9 mouse cellular contexts compared by ENCODE assay signal in the genomic region with DNA sequence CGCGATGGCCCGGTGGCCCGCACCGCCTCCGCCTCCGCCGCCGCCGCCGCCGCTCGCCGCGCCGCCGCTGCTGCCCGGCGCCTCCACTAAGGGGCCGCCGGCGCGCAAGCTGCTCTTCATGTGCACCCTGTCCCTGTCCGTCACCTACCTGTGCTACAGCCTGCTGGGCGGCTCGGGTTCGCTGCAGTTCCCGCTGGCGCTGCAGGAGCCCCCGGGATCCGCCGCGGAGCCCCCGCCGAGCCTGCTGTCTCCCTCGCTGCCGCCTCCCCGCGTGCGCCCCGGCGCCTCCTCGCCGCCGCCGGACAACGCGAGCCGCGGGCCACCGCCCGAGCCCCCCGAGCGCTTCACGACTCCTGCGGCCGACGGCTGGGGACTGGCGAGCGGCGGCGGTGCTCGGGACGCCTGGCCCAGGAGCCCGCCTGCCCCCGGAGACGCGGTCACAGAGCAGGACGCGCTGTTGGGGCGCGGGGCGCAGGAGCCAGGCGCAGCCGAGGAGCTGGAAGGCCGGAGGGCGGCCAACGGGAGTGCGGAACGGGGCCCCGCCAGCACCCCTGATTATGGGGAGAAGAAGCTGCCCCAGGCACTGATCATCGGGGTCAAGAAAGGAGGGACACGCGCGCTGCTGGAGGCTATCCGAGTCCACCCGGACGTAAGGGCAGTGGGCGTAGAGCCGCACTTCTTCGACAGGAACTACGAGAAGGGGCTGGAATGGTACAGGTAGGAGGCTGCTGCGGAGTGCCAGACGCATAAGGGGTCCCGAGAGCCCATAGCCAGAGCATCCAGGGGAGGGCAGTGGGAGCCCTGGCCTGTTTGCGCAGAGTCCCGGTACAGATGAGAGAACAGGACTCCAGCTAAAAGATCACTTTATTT. TPM values are rescaled to one million over a fixed set of nuclear protein-coding genes. Genes with fewer than 3 reads are reported as not detected.
A peak's percentile ranks its signal among the peaks of the same experiment; 100 is the strongest.
DNase-seq lines count a peak whose midpoint lies in the region; ATAC-seq and TF ChIP-seq lines count a peak whose summit lies in the region.
"Had no signal": no experiment of that assay in that cellular context is flagged by ENCODE, and none has a peak within 500 bp of the region (broad histone marks: within the 10 kb centered on the region; RNA-seq: fewer than 3 reads in every experiment).

No protein-coding gene starts in this region.

- peak overlapping the region; percentile 37; the same call in 1 of the 2 replicates for H3K9ac ChIP-seq in kidney, embryonic 14.5 days (ENCODE audit: low read depth, low read length)
- H3K9ac ChIP-seq in forebrain, postnatal 0 days: peak overlapping the region; percentile 57

- H3K4me3 ChIP-seq in kidney, embryonic 14.5 days (ENCODE audit: low read length): peak overlapping the region; percentile 62
- H3K4me3 ChIP-seq in cortical plate, adult 2 months (ENCODE audit: insufficient read depth, low read length): peak overlapping the region; percentile 57
- H3K4me3 ChIP-seq in forebrain, postnatal 0 days (ENCODE audit: low read depth, low read length): peak overlapping the region; percentile 69
- peak overlapping the region; percentile 76 for H3K4me3 ChIP-seq in midbrain, embryonic 10.5 days

- ATAC-seq in kidney, embryonic 14.5 days (ENCODE audit: low FRiP score, low TSS enrichment): 0 out of 2 replicates have a peak, but pooled peaks have one; percentile 69
- peak; percentile 36; the same call in 1 of the 2 replicates for ATAC-seq in forebrain, postnatal 0 days

- no peak overlapping the region for H3K27ac ChIP-seq in kidney, embryonic 14.5 days (ENCODE audit: low read depth, low read length)
- H3K27ac ChIP-seq in cortical plate, adult 2 months (ENCODE audit: insufficient read depth, low read length): peak overlapping the region; percentile 81; the same call in 1 of the 2 replicates
- H3K27ac ChIP-seq in forebrain, postnatal 0 days (ENCODE audit: low read depth, low read length): peak overlapping the region; percentile 57
- no peak overlapping the region for H3K27ac ChIP-seq in midbrain, embryonic 10.5 days (replicated peaks)

- H3K4me2 ChIP-seq in kidney, embryonic 14.5 days (replicated peaks; ENCODE audit: low read depth, low read length): peak overlapping the region; percentile 100
- H3K4me2 ChIP-seq in forebrain, postnatal 0 days (ENCODE audit: low read depth): peak overlapping the region; percentile 90

- peaks cover 74% of the 10 kb centered on the region for H3K27me3 ChIP-seq in kidney, embryonic 14.5 days (ENCODE audit: control insufficient read depth, insufficient read depth, low read length)
- H3K27me3 ChIP-seq in forebrain, postnatal 0 days (ENCODE audit: insufficient read depth, low read length): peaks cover 26% of the 10 kb centered on the region
- peaks cover 89% of the 10 kb centered on the region for H3K27me3 ChIP-seq in midbrain, embryonic 10.5 days (ENCODE audit: low read depth, poor library complexity, severe bottlenecking)

- H3K4me1 ChIP-seq in kidney, embryonic 14.5 days (ENCODE audit: control insufficient read depth, insufficient read depth, low read length): 0 out of 2 replicates have a peak, but pooled peaks cover 6% of the 10 kb centered on the region
- no peaks in the 10 kb centered on the region for H3K4me1 ChIP-seq in cortical plate, adult 2 months (ENCODE audit: control insufficient read depth, insufficient read depth, low read length)
- no peaks in the 10 kb centered on the region for H3K4me1 ChIP-seq in forebrain, postnatal 0 days (ENCODE audit: insufficient read depth)
- H3K4me1 ChIP-seq in midbrain, embryonic 10.5 days: peaks cover 19% of the 10 kb centered on the region

- no peaks in the 10 kb centered on the region for H3K36me3 ChIP-seq in kidney, embryonic 14.5 days (ENCODE audit: control insufficient read depth, insufficient read depth, low read length)
- H3K36me3 ChIP-seq in forebrain, postnatal 0 days (ENCODE audit: insufficient read depth): no peaks in the 10 kb centered on the region
- no peaks in the 10 kb centered on the region for H3K36me3 ChIP-seq in midbrain, embryonic 10.5 days

- DNase-seq in kidney, adult 9 months: no peak
- DNase-seq in forebrain, postnatal 0 days: no peak
- DNase-seq in midbrain, embryonic 10.5 days (ENCODE audit: low spot score): peak; percentile 52
- no peak for DNase-seq in urinary bladder, postnatal 25 days (ENCODE audit: low spot score)
- DNase-seq in testis, postnatal 14 days (ENCODE audit: low spot score): no peak
- no peak for DNase-seq in lung, postnatal 36 days

- no peak for TF ChIP-seq POLR2A in cortical plate, adult 2 months (IDR thresholded peaks at IDR 0.05; ENCODE audit: extremely low read depth, insufficient read depth, low read length)

- no peak for TF ChIP-seq CTCF in cortical plate, adult 2 months (IDR thresholded peaks at IDR 0.05; ENCODE audit: extremely low read depth, insufficient read depth, low read length)
- TF ChIP-seq CTCF in forebrain, postnatal 0 days (IDR thresholded peaks at IDR 0.05; ENCODE audit: low read depth): no peak

- under 1% methylated on average over 50 of the region's 97 CpGs for WGBS in kidney, embryonic 14.5 days
- WGBS in forebrain, postnatal 0 days: under 1% methylated on average over 66 of the region's 97 CpGs
- WGBS in midbrain, embryonic 10.5 days: 4% methylated on average over 94 of the region's 97 CpGs

- no peaks in the 10 kb centered on the region for H3K9me3 ChIP-seq in kidney, embryonic 14.5 days (ENCODE audit: control insufficient read depth, low read length)
- no peaks in the 10 kb centered on the region for H3K9me3 ChIP-seq in forebrain, postnatal 0 days (ENCODE audit: low read length)
- H3K9me3 ChIP-seq in midbrain, embryonic 10.5 days (replicated peaks): no peaks in the 10 kb centered on the region

RNA-seq across cellular contexts. Expression of a gene that starts 0.7 kb away (rescaled TPM):
- 0.06 and 0.08 TPM in 2 replicates for polyA plus RNA-seq in kidney, embryonic 14.5 days (2014; fragmentation: Nextera tagmentation; extraction: Ambion mirVana)
- polyA plus RNA-seq in cortical plate, adult 2 months (2012; rRNA removed): 34.4 and 39.7 TPM in 2 replicates
- total RNA-seq in forebrain, postnatal 0 days (2014; rRNA removed): 31.8 and 35.5 TPM in 2 replicates
- 9.7 and 17.3 TPM in 2 replicates for polyA plus RNA-seq in forebrain, postnatal 0 days (2015; fragmentation: Nextera tagmentation; extraction: Ambion mirVana)
- 0.10 and 0.21 TPM in 2 replicates for polyA plus RNA-seq in midbrain, embryonic 10.5 days (2016; fragmentation: Nextera tagmentation; extraction: Ambion mirVana)
- polyA plus RNA-seq: large intestine, adult 2 months had no signal

Comparison
In these comparisons a context has a peak if more than half of its experiments do, and no peak if none do; other contexts are left out.
1. H3K27ac ChIP-seq: peak in cortical plate, adult 2 months (single experiment) and forebrain, postnatal 0 days (single experiment); none in kidney, embryonic 14.5 days (single experiment) and midbrain, embryonic 10.5 days (single experiment).
2. Peak in every context shown above with its lines, with median percentiles within 50 percentile points of each other: H3K4me3 ChIP-seq.